Mouse (Mus musculus): ENCODE data around the gene Ak7.

The Ak7 gene

DNA sequence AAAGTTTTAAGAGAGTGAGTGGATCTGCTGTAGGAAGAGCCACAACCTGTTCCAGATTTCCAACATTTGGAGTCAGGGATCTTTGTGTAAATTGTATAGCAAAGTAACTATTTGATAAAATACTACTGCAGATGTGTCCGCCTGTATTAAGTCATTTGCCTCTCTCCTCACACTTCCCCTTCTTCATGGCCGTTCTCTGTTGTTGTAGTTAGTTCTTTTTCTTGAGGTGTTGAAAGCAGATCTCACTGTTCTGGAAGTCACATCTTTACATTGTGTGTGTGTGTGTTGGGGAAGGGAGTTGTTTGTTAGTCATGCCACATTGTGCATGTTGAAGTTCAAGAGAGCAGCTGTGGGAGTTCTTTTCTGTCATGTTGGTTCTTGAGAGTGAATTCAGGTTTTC, 89.1 kb downstream of the Ak7 start:
- DNase-seq: no peak

DNA sequence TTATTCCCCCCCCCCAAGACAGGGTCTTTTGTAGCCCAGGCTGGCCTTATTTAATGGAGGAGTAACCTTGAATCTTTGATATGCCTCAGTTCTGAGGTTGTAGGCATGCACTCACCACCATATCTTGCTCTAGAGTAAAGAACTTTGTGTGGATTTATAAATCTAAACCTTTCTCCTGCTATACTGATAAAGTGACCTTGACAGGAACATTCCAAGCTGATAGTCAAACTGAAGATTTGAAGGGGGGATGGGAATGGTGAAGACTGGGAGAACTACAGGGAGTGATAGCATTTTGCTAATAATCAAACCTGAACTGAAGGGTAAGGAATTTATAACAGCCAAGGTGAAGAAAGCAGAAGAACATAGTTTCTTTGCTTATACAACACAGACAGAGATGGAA, 92.2 kb downstream of the Ak7 start:
- DNase-seq: no peak

GRCm38 (mm10) chr12:105805790-105806189, 100.0 kb downstream of the Ak7 start:
- DNase-seq: no peak

DNA sequence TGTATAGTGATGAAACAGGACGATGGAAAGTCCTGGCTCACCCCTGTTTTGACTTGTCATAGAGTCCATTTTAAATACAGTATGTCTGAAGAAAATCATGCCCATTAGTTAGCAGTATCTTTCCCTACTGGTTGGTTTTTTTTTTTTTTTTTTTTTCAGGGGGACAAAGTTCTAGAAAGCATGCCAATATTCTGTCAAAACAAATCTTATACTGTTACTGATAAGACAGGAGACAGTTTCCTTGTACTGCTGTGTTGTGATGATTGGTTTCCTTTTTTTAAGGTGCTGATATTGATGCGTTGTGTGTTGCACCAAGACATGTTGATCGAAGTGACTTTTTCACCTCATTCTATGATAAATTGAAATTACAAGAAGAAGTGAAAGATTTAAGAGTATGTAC, 100.4 kb downstream of the Ak7 start:
- DNase-seq: no peak

DNA sequence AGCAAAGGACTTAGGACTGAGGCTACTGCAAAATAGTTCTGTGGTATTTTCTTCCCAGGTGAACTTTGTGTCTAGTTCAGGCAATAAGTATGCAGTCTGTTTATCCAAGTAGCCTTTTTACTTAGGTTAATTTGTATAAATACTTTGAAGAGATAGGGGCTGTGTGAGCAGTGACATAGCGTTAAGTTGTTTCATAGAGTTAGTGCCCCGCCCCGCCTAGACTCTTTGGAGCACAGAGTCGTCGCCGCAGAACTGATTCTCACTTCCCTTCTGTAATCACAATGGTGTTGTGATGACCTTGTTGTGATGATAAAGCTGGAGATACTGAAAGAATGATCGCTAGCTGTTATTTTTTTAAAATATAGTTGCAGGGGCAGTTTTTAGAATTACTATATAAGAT, 101.6 kb downstream of the Ak7 start:
- DNase-seq: no peak

DNA sequence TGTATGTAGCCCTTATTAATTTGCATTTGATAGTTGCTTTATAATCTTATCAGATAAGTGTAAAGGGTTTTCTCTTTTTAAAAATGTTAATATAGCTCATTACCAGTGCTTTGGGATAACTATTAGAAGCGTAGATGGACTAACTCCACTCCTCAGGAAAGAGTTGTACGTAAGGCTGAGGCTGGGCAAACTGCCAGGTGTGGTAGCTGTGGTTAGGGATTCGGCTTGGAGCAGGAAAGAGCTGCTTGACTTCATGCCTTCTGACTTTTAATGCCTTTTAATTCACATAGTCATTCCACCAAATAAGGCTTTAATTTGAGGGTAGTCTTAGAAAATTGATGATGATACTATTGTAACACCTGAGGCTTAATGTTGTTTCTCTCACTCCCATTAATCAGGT, 103.2 kb downstream of the Ak7 start:
- no peak for DNase-seq

GRCm38 (mm10) chr12:105810608-105811007, 104.8 kb downstream of the Ak7 start:
- no peak for DNase-seq

- DNase-seq: no peak
Observed at GRCm38 (mm10) chr12:105813957-105814356, 108.2 kb downstream of the Ak7 start.

- no peak for DNase-seq
Observed at GRCm38 (mm10) chr12:105823472-105823871, 117.7 kb downstream of the Ak7 start.

DNA sequence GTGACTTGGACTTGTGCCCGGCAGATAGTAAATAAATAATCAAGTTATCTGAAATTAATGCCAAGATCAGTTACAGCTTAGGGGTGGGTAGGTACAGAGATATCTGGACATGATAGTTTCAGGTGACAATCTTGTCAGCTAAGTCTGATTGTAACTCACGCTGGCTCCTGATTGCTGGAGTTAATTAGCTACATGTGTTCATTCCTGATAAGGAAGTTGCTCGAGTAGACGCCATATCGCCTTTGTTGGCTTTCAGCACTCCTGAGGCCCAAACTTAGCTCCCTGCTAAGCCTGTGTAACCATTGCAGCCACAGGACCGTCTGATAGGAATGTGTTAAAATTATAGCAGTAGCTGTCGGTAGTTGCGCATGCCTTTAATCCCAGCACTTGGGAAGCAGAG, 119.0 kb downstream of the Ak7 start:
- DNase-seq: no peak

- DNase-seq: no peak
Observed at GRCm38 (mm10) chr12:105825266-105825665, 119.5 kb downstream of the Ak7 start.
